Comparison of ENCODE assay signal across 13 mouse cellular contexts in genomic region chr17:11819506-11819905, GRCm38 (mm10).
"Had no signal": no experiment of that assay in that cellular context is flagged by ENCODE, and none has a peak within 500 bp of the region (broad histone marks: within the 10 kb centered on the region; RNA-seq: fewer than 3 reads in every experiment).

No protein-coding gene starts in this region.

- DNase-seq: gastrocnemius, adult 2 months; gastrocnemius, postnatal 10 days; gastrocnemius, postnatal 25 days; heart, adult 2 months; heart, postnatal 10 days; heart, postnatal 4 days; kidney, adult 18-20 months; kidney, adult 8-10 months; kidney, postnatal 10 days; kidney, postnatal 25 days; layer of hippocampus, adult 9-11 months; layer of hippocampus, postnatal 36 days; left cerebral cortex, postnatal 4 days had no signal
